Mouse (Mus musculus): Measurements from ENCODE around the gene Inhba. TPM values are rescaled to one million over a fixed set of nuclear protein-coding genes. Genes with fewer than 3 reads are reported as not detected.

Inhba gene
- polyA plus RNA-seq (2012; rRNA removed) = 0.48 and 0.70 TPM in 2 replicates

DNA sequence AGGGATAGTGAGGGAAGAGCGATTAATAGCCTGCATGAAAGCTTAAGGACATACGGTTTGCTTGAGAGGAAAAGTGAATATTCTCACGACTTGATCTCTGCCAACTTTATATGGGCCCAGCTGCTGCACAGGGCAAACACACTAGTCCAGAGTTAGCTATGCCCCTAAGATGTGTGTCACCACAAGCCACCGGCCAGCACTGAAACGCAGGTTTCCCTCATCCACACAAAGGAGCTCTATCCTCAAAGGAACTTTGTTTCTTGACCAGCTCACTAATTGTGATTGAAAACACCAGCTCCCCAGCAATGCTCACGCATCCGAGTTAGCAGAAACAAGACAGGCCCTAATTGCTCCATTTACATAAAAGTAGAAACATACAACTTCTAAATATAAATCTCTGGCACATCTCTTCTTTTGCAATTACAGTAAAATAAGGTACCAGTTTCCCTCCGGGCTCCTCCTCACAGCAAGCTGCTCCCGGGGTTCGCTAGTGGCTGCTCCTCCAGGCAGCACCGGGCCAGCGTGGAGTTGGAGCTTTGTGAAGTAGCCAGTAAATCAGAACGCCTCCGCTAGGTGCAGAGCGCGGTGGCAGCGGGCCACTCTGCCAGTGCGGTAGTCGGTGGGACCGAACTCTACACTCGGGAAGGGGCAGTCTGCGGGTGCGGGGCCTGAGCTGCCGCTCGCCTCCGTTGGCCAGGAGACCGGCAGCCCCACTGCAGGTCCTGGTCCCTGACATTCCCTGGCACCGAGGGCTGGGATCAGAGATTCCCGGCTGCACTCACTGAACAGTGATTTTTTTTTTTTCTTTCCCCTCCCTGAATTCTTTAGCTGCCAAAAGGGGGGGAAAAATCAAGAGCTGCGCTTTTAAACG, at the start of gene Inhba:
TSS of gene Inhba (plus strand) at position 480 of the 871 bp plus-strand sequence.
- peak within 1 kb of the TSS; percentile 57 for H3K4me3 ChIP-seq (ENCODE audit: low read depth, low read length)
- no peaks in the 10 kb centered on the region for H3K36me3 ChIP-seq (ENCODE audit: control insufficient read depth, insufficient read depth, low read length)
- TF ChIP-seq POLR2A (IDR thresholded peaks at IDR 0.05; ENCODE audit: low read depth, low read length) (no peak), CTCF (IDR thresholded peaks at IDR 0.05; ENCODE audit: extremely low read depth, insufficient read length, insufficient replicate concordance, low read depth, low read length) (no peak)
- no peaks in the 10 kb centered on the region; the same call in 1 of the 2 replicates for H3K27me3 ChIP-seq (ENCODE audit: control insufficient read depth, insufficient read depth, low read length)
- no peak within 1 kb of the TSS for H3K27ac ChIP-seq (ENCODE audit: insufficient read depth, low read depth, low read length)
- H3K4me1 ChIP-seq (ENCODE audit: control insufficient read depth, insufficient read depth, insufficient read length, low read length) = 0 out of 2 replicates have a peak, but pooled peaks cover 3% of the 10 kb centered on the region
- 15% methylated on average over 31 of the region's 31 CpGs for WGBS

DNA sequence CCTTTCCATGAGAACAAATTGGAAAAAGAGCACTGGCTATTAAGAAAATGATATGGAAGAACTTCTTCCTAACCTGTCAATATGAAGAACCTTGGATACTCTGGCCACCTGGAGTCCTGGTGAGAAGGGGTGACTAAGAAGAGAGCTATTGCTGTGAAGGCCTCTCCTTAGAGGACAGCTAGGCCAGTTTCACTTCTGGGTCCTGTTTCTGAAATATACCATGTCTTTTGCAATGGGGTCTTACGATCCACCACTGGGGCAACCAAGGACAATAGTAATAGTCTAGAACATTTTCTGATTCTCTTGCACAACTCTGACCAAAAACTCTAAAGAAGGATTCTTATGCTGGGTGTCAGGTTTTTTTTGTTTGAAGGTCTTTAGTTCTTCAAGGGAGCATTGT, 35.1 kb upstream of the Inhba start:
- no peak overlapping the region for H3K4me3 ChIP-seq (ENCODE audit: low read depth, low read length)
- H3K4me1 ChIP-seq (ENCODE audit: control insufficient read depth, insufficient read depth, insufficient read length, low read length) = no peaks in the 10 kb centered on the region
- H3K27ac ChIP-seq (ENCODE audit: insufficient read depth, low read depth, low read length) = no peak overlapping the region
- no peaks in the 10 kb centered on the region for H3K27me3 ChIP-seq (ENCODE audit: control insufficient read depth, insufficient read depth, low read length)
- 85% methylated on average over 1 of the region's 1 CpGs for WGBS
- TF ChIP-seq POLR2A (IDR thresholded peaks at IDR 0.05; ENCODE audit: low read depth, low read length) (no peak), CTCF (IDR thresholded peaks at IDR 0.05; ENCODE audit: extremely low read depth, insufficient read length, insufficient replicate concordance, low read depth, low read length) (no peak)
- no peaks in the 10 kb centered on the region for H3K36me3 ChIP-seq (ENCODE audit: control insufficient read depth, insufficient read depth, low read length)

DNA sequence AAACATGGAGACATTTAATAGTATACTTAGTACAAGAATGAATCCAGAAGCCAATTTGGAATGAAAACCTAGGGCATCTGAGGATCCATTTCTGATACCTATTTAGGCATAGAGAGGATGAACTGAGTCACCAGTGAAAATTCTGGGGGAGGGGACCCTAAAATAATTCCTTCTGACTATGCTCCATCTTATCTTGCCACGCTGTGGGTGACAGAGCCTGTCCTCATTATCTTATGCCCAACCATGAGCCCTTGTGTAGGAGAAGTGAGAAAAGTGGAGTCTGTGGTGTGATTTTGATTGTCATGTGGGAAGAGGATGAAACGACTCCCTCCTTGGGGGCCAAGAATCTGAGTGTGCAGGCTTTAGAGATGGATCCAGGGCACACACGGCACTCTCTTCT, 32.1 kb upstream of the Inhba start:
- Histone ChIP-seq H3K27me3 (ENCODE audit: control insufficient read depth, insufficient read depth, low read length) (no peaks in the 10 kb centered on the region), H3K4me3 (ENCODE audit: low read depth, low read length) (no peak overlapping the region), H3K36me3 (ENCODE audit: control insufficient read depth, insufficient read depth, low read length) (no peaks in the 10 kb centered on the region), H3K4me1 (ENCODE audit: control insufficient read depth, insufficient read depth, insufficient read length, low read length) (no peaks in the 10 kb centered on the region), H3K27ac (ENCODE audit: insufficient read depth, low read depth, low read length) (no peak overlapping the region)
- TF ChIP-seq CTCF (IDR thresholded peaks at IDR 0.05; ENCODE audit: extremely low read depth, insufficient read length, insufficient replicate concordance, low read depth, low read length) = no peak
- 75% methylated on average over 3 of the region's 3 CpGs for WGBS

DNA sequence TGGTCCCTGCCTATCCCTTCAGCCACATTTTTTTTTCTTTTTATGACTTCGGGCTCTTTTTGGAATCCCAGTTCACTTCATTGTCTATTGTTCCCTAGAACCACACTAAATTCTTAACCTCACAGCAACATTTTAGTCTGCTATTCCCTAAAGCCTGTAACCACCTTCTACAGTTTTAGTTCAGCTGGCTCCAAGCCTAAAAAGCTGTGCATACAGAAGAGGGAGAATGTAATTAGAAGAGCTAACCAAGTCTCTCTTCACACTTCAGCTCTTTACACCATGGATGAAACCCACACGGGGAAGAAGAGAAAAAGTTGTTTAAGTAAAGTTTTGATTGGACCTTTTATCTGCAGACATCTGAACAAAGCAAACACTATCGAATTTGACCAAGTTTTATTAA, 29.6 kb upstream of the Inhba start:
- no peak for TF ChIP-seq CTCF (IDR thresholded peaks at IDR 0.05; ENCODE audit: extremely low read depth, insufficient read length, insufficient replicate concordance, low read depth, low read length)
- no peak for TF ChIP-seq POLR2A (IDR thresholded peaks at IDR 0.05; ENCODE audit: low read depth, low read length)
- Histone ChIP-seq H3K27ac (ENCODE audit: insufficient read depth, low read depth, low read length) (no peak overlapping the region), H3K36me3 (ENCODE audit: control insufficient read depth, insufficient read depth, low read length) (no peaks in the 10 kb centered on the region), H3K4me3 (ENCODE audit: low read depth, low read length) (no peak overlapping the region), H3K4me1 (ENCODE audit: control insufficient read depth, insufficient read depth, insufficient read length, low read length) (no peaks in the 10 kb centered on the region), H3K27me3 (ENCODE audit: control insufficient read depth, insufficient read depth, low read length) (no peaks in the 10 kb centered on the region)
- WGBS = 56% methylated on average over 3 of the region's 3 CpGs

DNA sequence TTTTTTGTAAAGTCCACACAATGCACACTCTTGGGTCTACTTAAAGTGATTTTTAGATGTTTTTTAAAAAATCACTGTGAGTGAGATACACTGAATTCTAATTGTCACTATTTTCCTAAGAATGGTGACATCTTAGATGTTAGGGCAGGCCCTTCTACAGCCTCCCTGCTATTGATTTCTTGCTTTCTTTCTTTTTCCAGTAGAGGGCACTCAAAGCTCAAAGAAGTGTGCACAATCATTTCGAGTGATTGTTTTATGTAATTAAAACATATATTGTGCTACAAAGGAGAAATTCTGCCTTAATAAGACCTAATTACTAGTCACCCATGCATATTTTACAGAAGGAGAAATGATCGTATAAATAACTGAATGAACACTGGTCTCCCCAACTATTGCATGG, 25.9 kb upstream of the Inhba start:
- H3K4me1 ChIP-seq (ENCODE audit: control insufficient read depth, insufficient read depth, insufficient read length, low read length) = no peaks in the 10 kb centered on the region
- H3K27ac ChIP-seq (ENCODE audit: insufficient read depth, low read depth, low read length) = no peak overlapping the region
- WGBS = 70% methylated on average over 2 of the region's 2 CpGs
- H3K4me3 ChIP-seq (ENCODE audit: low read depth, low read length) = no peak overlapping the region
- TF ChIP-seq POLR2A (IDR thresholded peaks at IDR 0.05; ENCODE audit: low read depth, low read length) (no peak), CTCF (IDR thresholded peaks at IDR 0.05; ENCODE audit: extremely low read depth, insufficient read length, insufficient replicate concordance, low read depth, low read length) (no peak)
- no peaks in the 10 kb centered on the region for H3K27me3 ChIP-seq (ENCODE audit: control insufficient read depth, insufficient read depth, low read length)
- no peaks in the 10 kb centered on the region for H3K36me3 ChIP-seq (ENCODE audit: control insufficient read depth, insufficient read depth, low read length)

DNA sequence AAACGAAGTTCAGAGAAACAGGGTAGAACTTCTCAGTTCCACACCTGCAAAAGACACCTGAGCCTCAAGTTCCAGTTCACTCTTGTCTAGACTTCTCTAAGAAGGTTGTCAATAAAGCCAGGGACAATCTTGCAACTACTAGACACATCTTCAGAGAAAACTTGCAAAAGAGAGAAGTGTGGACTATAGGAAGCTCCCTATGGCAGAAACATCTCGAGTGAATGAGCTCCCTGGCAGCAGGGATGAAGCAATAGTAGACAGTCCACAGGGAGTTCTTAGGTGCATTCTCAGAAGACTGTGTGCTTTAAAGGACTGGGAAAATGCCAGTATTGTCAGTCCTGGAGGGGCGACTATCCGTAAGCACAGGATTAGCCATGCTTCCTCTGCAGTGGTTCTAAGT, 25.5 kb upstream of the Inhba start:
- Histone ChIP-seq H3K4me1 (ENCODE audit: control insufficient read depth, insufficient read depth, insufficient read length, low read length) (no peaks in the 10 kb centered on the region), H3K4me3 (ENCODE audit: low read depth, low read length) (no peak overlapping the region), H3K36me3 (ENCODE audit: control insufficient read depth, insufficient read depth, low read length) (no peaks in the 10 kb centered on the region), H3K27me3 (ENCODE audit: control insufficient read depth, insufficient read depth, low read length) (no peaks in the 10 kb centered on the region), H3K27ac (ENCODE audit: insufficient read depth, low read depth, low read length) (no peak overlapping the region)
- TF ChIP-seq POLR2A (IDR thresholded peaks at IDR 0.05; ENCODE audit: low read depth, low read length) (no peak), CTCF (IDR thresholded peaks at IDR 0.05; ENCODE audit: extremely low read depth, insufficient read length, insufficient replicate concordance, low read depth, low read length) (no peak)
- WGBS = 79% methylated on average over 4 of the region's 4 CpGs

DNA sequence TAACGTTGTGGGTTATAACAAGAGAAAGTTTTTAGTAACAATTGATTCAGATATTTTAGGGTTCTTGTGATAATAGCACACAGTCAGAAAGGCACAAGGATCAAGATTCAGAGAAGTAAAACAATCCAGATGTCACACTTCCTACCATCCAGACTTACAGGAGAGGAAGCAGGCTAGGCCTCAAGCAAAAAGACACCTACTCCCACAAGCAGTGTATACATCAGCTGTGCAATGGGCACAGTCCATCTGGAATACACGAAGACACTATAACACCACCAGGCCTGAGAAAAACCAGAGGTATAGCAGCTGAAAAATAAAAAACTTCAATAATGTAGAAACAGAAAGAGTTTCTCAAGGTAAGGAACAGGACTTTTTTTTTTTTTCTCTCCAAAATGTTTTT, 16.3 kb upstream of the Inhba start:
- no peak overlapping the region for H3K27ac ChIP-seq (ENCODE audit: insufficient read depth, low read depth, low read length)
- H3K27me3 ChIP-seq (ENCODE audit: control insufficient read depth, insufficient read depth, low read length) = no peaks in the 10 kb centered on the region
- 64% methylated on average over 2 of the region's 2 CpGs for WGBS
- no peaks in the 10 kb centered on the region for H3K4me1 ChIP-seq (ENCODE audit: control insufficient read depth, insufficient read depth, insufficient read length, low read length)
- TF ChIP-seq POLR2A (IDR thresholded peaks at IDR 0.05; ENCODE audit: low read depth, low read length) = no peak
- no peak for TF ChIP-seq CTCF (IDR thresholded peaks at IDR 0.05; ENCODE audit: extremely low read depth, insufficient read length, insufficient replicate concordance, low read depth, low read length)
- no peaks in the 10 kb centered on the region for H3K36me3 ChIP-seq (ENCODE audit: control insufficient read depth, insufficient read depth, low read length)
- H3K4me3 ChIP-seq (ENCODE audit: low read depth, low read length) = no peak overlapping the region
